Mouse (Mus musculus) lung, embryonic 15.5 days (tissue): ENCODE results near the gene Gtpbp1. TPM values are rescaled to one million over a fixed set of nuclear protein-coding genes. Genes with fewer than 3 reads are reported as not detected.
A peak's percentile ranks its signal among the peaks of the same experiment; 100 is the strongest.

ENCODE experiments used
- ATAC-seq: fragments of 200-750 bp; cut with Nextera tagmentation; 2 replicates; pipeline ENCODE4 v1.8.0; 2017; ENCODE audit warnings: moderate number of reproducible peaks, borderline replicate concordance; ENCODE audit not compliant: low FRiP score, low TSS enrichment; ENCODE audit errors: extremely low read depth
- H3K27ac ChIP-seq: fragments of 300-500 bp; sonication (generic); 2 replicates; pipeline ENCODE4 v1.5.1; 2015; ENCODE audit warnings: moderate library complexity, mild to moderate bottlenecking, inconsistent platforms
- H3K27me3 ChIP-seq: fragments of 300-500 bp; sonication (generic); 2 replicates; pipeline ENCODE4 v1.6.1; 2015; ENCODE audit warnings: inconsistent platforms
- H3K36me3 ChIP-seq: fragments of 300-500 bp; sonication (generic); 2 replicates; pipeline ENCODE4 v1.6.1; 2015; ENCODE audit warnings: inconsistent platforms
- H3K4me1 ChIP-seq: fragments of 300-500 bp; sonication (generic); 2 replicates; pipeline ENCODE4 v1.6.1; 2015; ENCODE audit warnings: inconsistent platforms
- H3K4me2 ChIP-seq: fragments of 300-500 bp; sonication (generic); 2 replicates; pipeline ENCODE4 v1.6.1; 2015; ENCODE audit warnings: inconsistent platforms, mild to moderate bottlenecking, moderate library complexity
- H3K4me3 ChIP-seq: fragments of 300-500 bp; sonication (generic); 2 replicates; pipeline ENCODE4 v1.5.1; 2015; ENCODE audit warnings: mild to moderate bottlenecking, inconsistent platforms
- H3K9ac ChIP-seq: fragments of 300-500 bp; sonication (generic); 2 replicates; pipeline ENCODE4 v1.6.1; 2015; ENCODE audit warnings: inconsistent platforms
- H3K9me3 ChIP-seq: fragments of 300-500 bp; sonication (generic); 2 replicates; pipeline ENCODE4 v1.6.1; 2016; ENCODE audit warnings: inconsistent platforms
- WGBS: fragments of 180-500 bp; shearing (Covaris S2); methylation state at CpG from one replicate; pipeline ENCODE4 v1.1.7; 2015; 5-methylcytosine and 5-hydroxymethylcytosine counted together
- polyA plus RNA-seq: library from polyadenylated mRNA; unstranded; fragments of >200 nt; fragmentation: Nextera tagmentation; extraction: Ambion mirVana; gene quantifications from 2 replicates; pipeline ENCODE4 v1.2.1, GENCODE M21; 2015

Gene Gtpbp1
- polyA plus RNA-seq, 1 experiment from 2014 or later = 34.4 TPM

DNA sequence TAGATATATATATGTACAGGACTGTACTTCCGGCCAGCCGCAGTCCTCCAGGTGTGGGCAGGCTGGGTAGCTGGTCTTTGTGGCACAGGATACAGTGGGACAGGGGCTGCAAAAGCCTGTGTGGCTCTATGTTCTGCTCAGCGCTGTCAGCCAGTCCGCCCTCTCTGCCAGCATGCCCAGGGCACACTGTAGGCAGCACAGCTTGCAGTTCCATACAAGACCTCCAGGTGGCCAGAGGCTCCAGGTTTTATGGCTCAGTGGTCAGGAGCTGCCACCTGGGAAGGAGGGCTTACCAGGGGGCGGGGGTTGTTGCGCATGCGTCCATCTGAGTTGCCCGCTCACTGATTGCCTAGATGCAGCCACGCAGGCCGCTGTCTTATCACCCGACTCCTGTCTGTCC lies 57.4 kb downstream of the Gtpbp1 start:
- H3K9ac ChIP-seq = no peak overlapping the region
- WGBS = 51% methylated on average over 11 of the region's 11 CpGs
- H3K36me3 ChIP-seq = no peaks in the 10 kb centered on the region
- H3K27ac ChIP-seq = no peak overlapping the region
- H3K4me1 ChIP-seq = 0 out of 2 replicates have a peak, but pooled peaks cover 7% of the 10 kb centered on the region
- H3K9me3 ChIP-seq = no peaks in the 10 kb centered on the region
- no peak overlapping the region for H3K4me2 ChIP-seq
- peak; percentile 21; the same call in 1 of the 2 replicates for ATAC-seq
- no peak overlapping the region for H3K4me3 ChIP-seq
- H3K27me3 ChIP-seq = no peaks in the 10 kb centered on the region

DNA sequence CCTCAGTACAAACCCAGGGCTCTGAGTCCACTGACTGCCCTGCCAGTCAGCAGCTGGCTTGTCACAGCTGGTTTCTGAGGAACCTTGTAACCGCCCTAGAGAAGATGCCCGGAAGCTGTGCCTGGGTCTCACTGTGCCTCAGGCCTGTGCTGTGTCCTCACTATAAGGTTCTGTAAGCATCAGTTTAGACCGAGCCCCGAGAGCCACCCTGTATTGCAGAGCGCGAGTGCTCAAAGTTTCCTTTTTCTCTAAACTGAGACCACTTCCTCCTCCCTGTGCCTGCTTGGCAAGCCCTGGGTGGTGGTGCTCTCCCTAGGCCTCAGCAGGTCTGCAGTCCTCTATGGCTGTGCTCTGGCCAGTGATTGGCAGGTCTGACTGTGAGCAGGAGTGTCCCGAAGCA lies 58.5 kb downstream of the Gtpbp1 start:
- 93% methylated on average over 7 of the region's 7 CpGs for WGBS

GRCm38 (mm10) chr15:79750266-79750665 lies 59.6 kb downstream of the Gtpbp1 start:
- no peak for ATAC-seq
- Histone ChIP-seq H3K9ac (no peak overlapping the region), H3K36me3 (no peaks in the 10 kb centered on the region), H3K4me2 (no peak overlapping the region), H3K4me3 (no peak overlapping the region), H3K27me3 (no peaks in the 10 kb centered on the region), H3K9me3 (no peaks in the 10 kb centered on the region), H3K27ac (no peak overlapping the region), H3K4me1 (no peaks in the 10 kb centered on the region)
- 84% methylated on average over 8 of the region's 8 CpGs for WGBS

More for the DNA sequence above, 58.5 kb downstream of the Gtpbp1 start:
- Histone ChIP-seq H3K36me3 (no peaks in the 10 kb centered on the region), H3K4me1 (0 out of 2 replicates have a peak, but pooled peaks cover 3% of the 10 kb centered on the region), H3K4me3 (no peak overlapping the region), H3K9me3 (no peaks in the 10 kb centered on the region), H3K9ac (no peak overlapping the region), H3K27me3 (no peaks in the 10 kb centered on the region), H3K4me2 (no peak overlapping the region), H3K27ac (no peak overlapping the region)
- no peak for ATAC-seq

DNA sequence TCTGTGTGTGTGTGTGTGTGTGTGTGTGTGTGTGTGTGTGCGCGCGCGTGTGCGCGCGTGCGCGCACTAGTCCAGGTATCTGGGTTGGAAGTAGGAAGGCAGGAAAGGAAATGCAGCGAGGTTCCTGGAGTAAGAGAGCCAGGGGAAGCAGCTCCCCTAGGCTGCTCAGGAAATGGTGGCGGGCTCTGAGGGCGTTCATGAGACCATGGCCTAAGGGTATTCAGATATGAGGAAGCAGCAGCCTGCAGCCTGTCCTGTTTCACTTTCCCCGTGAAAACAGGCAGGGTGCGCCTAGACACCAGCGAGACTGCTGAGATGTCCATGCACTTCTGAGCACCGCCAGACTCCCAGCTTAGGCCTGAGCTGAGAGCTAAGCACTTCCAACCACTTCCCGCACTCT lies 61.1 kb downstream of the Gtpbp1 start:
- H3K9me3 ChIP-seq = no peaks in the 10 kb centered on the region
- H3K27me3 ChIP-seq = no peaks in the 10 kb centered on the region
- H3K4me1 ChIP-seq = no peaks in the 10 kb centered on the region
- no peak overlapping the region for H3K27ac ChIP-seq
- no peak overlapping the region for H3K9ac ChIP-seq
- no peak for ATAC-seq
- no peaks in the 10 kb centered on the region for H3K36me3 ChIP-seq
- no peak overlapping the region for H3K4me2 ChIP-seq
- no peak overlapping the region for H3K4me3 ChIP-seq
- WGBS = 78% methylated on average over 17 of the region's 17 CpGs

- no peaks in the 10 kb centered on the region for H3K27me3 ChIP-seq
- no peaks in the 10 kb centered on the region for H3K9me3 ChIP-seq
- H3K27ac ChIP-seq = no peak overlapping the region
- no peaks in the 10 kb centered on the region for H3K4me1 ChIP-seq
- no peak for ATAC-seq
- H3K4me2 ChIP-seq = no peak overlapping the region
- H3K9ac ChIP-seq = no peak overlapping the region
- WGBS = 24% methylated on average over 11 of the region's 11 CpGs
- no peak overlapping the region for H3K4me3 ChIP-seq
- no peaks in the 10 kb centered on the region for H3K36me3 ChIP-seq
Observed at GRCm38 (mm10) chr15:79752742-79753419, 62.2 kb downstream of the Gtpbp1 start.

GRCm38 (mm10) chr15:79753420-79753752 lies 62.7 kb downstream of the Gtpbp1 start:
- Histone ChIP-seq H3K4me1 (no peaks in the 10 kb centered on the region), H3K36me3 (no peaks in the 10 kb centered on the region), H3K4me3 (no peak overlapping the region), H3K27ac (no peak overlapping the region), H3K9ac (no peak overlapping the region), H3K4me2 (no peak overlapping the region), H3K27me3 (no peaks in the 10 kb centered on the region), H3K9me3 (no peaks in the 10 kb centered on the region)
- ATAC-seq = no peak
- 84% methylated on average over 3 of the region's 3 CpGs for WGBS

- Histone ChIP-seq H3K27ac (no peak overlapping the region), H3K4me2 (no peak overlapping the region), H3K4me3 (no peak overlapping the region), H3K9ac (no peak overlapping the region), H3K4me1 (no peaks in the 10 kb centered on the region), H3K36me3 (no peaks in the 10 kb centered on the region), H3K9me3 (no peaks in the 10 kb centered on the region), H3K27me3 (no peaks in the 10 kb centered on the region)
- ATAC-seq = no peak
- WGBS = 42% methylated on average over 4 of the region's 4 CpGs
Observed at GRCm38 (mm10) chr15:79753873-79754272, 63.2 kb downstream of the Gtpbp1 start.

GRCm38 (mm10) chr15:79755176-79755575 lies 64.5 kb downstream of the Gtpbp1 start:
- no peaks in the 10 kb centered on the region for H3K9me3 ChIP-seq
- H3K36me3 ChIP-seq = no peaks in the 10 kb centered on the region
- no peak overlapping the region for H3K27ac ChIP-seq
- H3K27me3 ChIP-seq = no peaks in the 10 kb centered on the region
- H3K4me2 ChIP-seq = no peak overlapping the region
- 78% methylated on average over 4 of the region's 4 CpGs for WGBS
- no peak overlapping the region for H3K9ac ChIP-seq
- no peaks in the 10 kb centered on the region for H3K4me1 ChIP-seq
- H3K4me3 ChIP-seq = no peak overlapping the region
- ATAC-seq = no peak

DNA sequence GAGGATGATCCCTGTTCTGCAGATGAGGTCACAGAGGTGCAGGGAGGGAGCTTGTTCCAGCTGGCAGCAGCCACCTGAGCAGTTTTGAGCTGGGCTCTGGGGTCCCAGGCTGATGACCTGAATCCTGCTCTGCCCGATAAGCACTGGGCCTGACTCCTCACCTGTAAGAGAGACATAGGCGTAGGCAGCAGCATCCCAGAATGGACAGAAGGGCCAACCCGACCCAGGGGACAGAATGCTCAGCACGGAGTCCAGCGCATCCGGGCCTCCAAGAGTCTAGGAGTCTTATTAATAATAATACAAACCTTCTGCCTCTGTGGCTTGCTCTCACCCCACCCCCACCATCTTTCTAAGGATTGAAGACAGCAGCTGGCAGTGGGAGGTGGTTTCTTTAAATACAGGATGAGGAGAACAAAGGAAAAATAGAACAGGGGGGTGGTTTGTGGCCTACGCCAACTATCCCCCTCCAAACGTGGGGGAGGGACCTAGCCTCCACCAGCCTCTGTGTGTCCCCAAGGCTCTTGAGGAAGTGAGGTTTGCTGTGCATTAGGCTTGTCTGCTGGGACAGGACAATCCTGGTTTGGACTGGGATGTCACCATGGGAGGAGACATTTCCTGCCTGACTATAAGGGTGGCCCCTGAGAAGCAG lies 65.5 kb downstream of the Gtpbp1 start:
- ATAC-seq = peak; percentile 32; the same call in 1 of the 2 replicates
- no peak overlapping the region for H3K4me3 ChIP-seq
- 73% methylated on average over 8 of the region's 8 CpGs for WGBS
- no peak overlapping the region for H3K9ac ChIP-seq
- H3K4me1 ChIP-seq = no peaks in the 10 kb centered on the region
- H3K4me2 ChIP-seq = no peak overlapping the region
- H3K27me3 ChIP-seq = no peaks in the 10 kb centered on the region
- peak overlapping the region; percentile 38; the same call in 1 of the 2 replicates for H3K27ac ChIP-seq
- no peaks in the 10 kb centered on the region for H3K9me3 ChIP-seq
- H3K36me3 ChIP-seq = no peaks in the 10 kb centered on the region

DNA sequence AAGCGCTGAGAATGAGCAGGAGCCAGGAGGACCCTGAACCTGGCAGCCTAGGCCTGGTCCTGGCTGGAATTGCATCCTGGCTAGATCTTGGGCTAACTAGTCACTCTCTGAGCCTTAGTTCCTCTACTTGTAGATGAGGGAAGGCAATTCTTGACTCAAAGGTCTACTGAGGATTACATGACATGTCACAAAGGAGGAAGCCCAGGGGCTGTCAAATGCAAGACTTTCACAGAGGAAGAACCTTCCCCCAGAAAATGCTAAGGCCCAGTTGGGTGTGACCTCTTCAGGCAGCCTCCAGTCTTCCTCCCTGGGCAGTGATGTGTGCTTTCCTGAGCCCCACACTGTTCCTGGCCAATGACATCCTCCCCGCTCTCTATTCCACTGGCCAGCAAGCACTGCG lies 66.5 kb downstream of the Gtpbp1 start:
- no peak overlapping the region for H3K27ac ChIP-seq

DNA sequence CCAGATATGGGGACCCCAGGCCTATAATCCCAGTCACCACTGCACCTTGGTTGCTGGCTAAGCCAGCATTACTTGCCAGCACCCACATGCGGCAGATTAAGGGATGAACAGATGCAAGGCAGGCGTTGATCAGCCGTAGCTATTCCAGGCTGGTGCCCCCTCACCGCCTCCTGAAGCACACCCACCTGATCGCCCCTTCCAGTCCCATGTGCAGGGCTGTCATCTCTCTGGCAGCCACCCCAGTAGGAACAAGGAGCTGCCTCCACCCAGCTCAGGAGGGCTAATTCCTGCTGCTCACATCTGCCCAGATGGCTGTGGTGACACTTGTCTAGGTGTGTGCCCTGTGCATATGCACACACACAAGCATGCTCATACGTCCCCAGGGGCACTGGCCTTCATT lies 70.3 kb downstream of the Gtpbp1 start:
- Histone ChIP-seq H3K9me3 (no peaks in the 10 kb centered on the region), H3K9ac (no peak overlapping the region), H3K36me3 (peaks cover 9% of the 10 kb centered on the region; the same call in 1 of the 2 replicates), H3K27me3 (no peaks in the 10 kb centered on the region), H3K4me1 (0 out of 2 replicates have a peak, but pooled peaks cover 1% of the 10 kb centered on the region), H3K27ac (no peak overlapping the region), H3K4me2 (no peak overlapping the region), H3K4me3 (no peak overlapping the region)
- 80% methylated on average over 6 of the region's 6 CpGs for WGBS
- ATAC-seq = no peak

More for the DNA sequence above, 66.5 kb downstream of the Gtpbp1 start:
- H3K9me3 ChIP-seq = no peaks in the 10 kb centered on the region
- H3K4me3 ChIP-seq = no peak overlapping the region
- WGBS = 80% methylated on average over 3 of the region's 3 CpGs
- no peaks in the 10 kb centered on the region for H3K4me1 ChIP-seq
- H3K36me3 ChIP-seq = no peaks in the 10 kb centered on the region
- ATAC-seq = no peak
- no peaks in the 10 kb centered on the region for H3K27me3 ChIP-seq
- no peak overlapping the region for H3K4me2 ChIP-seq
- no peak overlapping the region for H3K9ac ChIP-seq

DNA sequence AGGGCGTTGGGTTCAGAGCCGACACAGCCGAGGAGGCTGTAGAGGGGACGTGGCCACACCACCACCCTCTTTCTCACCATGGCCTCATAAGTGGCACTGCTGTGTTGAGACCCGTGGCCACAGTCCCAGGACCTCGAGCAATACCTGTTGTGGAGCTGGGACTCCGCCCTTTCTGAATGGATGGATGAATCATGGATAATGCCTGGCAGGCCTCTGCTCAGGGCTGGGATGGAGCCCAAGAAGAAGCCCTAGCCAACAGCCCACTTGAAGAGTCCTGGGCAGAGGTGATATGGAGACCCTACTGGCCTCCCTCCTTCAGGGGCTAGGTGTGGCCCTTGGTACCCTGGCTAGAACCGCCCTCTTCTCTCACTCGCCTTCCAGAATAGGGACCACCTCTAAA lies 72.4 kb downstream of the Gtpbp1 start:
- Histone ChIP-seq H3K9ac (no peak overlapping the region), H3K9me3 (no peaks in the 10 kb centered on the region), H3K4me1 (peaks cover 19% of the 10 kb centered on the region), H3K36me3 (peaks cover 9% of the 10 kb centered on the region; the same call in 1 of the 2 replicates), H3K27ac (no peak overlapping the region), H3K4me3 (no peak overlapping the region), H3K27me3 (no peaks in the 10 kb centered on the region), H3K4me2 (no peak overlapping the region)
- 89% methylated on average over 9 of the region's 9 CpGs for WGBS
- no peak for ATAC-seq
